Mouse (Mus musculus) heart, embryonic 13.5 days (tissue): Measurements from ENCODE around the gene Ccl27a. TPM values are rescaled to one million over a fixed set of nuclear protein-coding genes. Genes with fewer than 3 reads are reported as not detected.

Experiments used
- ATAC-seq: fragments of 200-750 bp; cut with Nextera tagmentation; 2 replicates; pipeline ENCODE4 v1.8.0; 2017; ENCODE audit warnings: moderate TSS enrichment; ENCODE audit not compliant: insufficient number of reproducible peaks, low FRiP score, low TSS enrichment; ENCODE audit errors: extremely low read depth
- H3K27ac ChIP-seq: fragments of 300-500 bp; sonication (generic); replicated peaks from 2 replicates; pipeline ENCODE4 v1.5.1; 2015; ENCODE audit warnings: moderate library complexity, mild to moderate bottlenecking, inconsistent platforms
- H3K27me3 ChIP-seq: fragments of 300-500 bp; sonication (generic); replicated peaks from 2 replicates; pipeline ENCODE4 v1.6.1; 2015; ENCODE audit warnings: mild to moderate bottlenecking, inconsistent platforms
- H3K36me3 ChIP-seq: fragments of 300-500 bp; sonication (generic); 2 replicates; pipeline ENCODE4 v1.6.1; 2015; ENCODE audit warnings: mild to moderate bottlenecking, inconsistent platforms
- H3K4me1 ChIP-seq: fragments of 300-500 bp; sonication (generic); 2 replicates; pipeline ENCODE4 v1.6.1; 2015; ENCODE audit warnings: inconsistent platforms
- H3K4me2 ChIP-seq: fragments of 300-500 bp; sonication (generic); 2 replicates; pipeline ENCODE4 v1.6.1; 2015; ENCODE audit warnings: inconsistent platforms, mild to moderate bottlenecking, moderate library complexity
- H3K4me3 ChIP-seq: fragments of 300-500 bp; sonication (generic); 2 replicates; pipeline ENCODE4 v1.5.1; 2015; ENCODE audit warnings: moderate library complexity, mild to moderate bottlenecking, inconsistent platforms
- H3K9ac ChIP-seq: fragments of 300-500 bp; sonication (generic); 2 replicates; pipeline ENCODE4 v1.6.1; 2015; ENCODE audit warnings: inconsistent platforms, mild to moderate bottlenecking, moderate library complexity
- H3K9me3 ChIP-seq: fragments of 300-500 bp; sonication (generic); 2 replicates; pipeline ENCODE4 v1.6.1; 2016; ENCODE audit warnings: inconsistent platforms
- WGBS: fragments of 180-500 bp; shearing (Covaris S2); methylation state at CpG from one replicate; pipeline ENCODE4 v1.1.7; 2015; ENCODE audit warnings: mixed read lengths; 5-methylcytosine and 5-hydroxymethylcytosine counted together
- polyA plus RNA-seq: library from polyadenylated mRNA; unstranded; fragments of >200 nt; fragmentation: Nextera tagmentation; extraction: Ambion mirVana; gene quantifications from 2 replicates; pipeline ENCODE4 v1.2.1, GENCODE M21; 2015

The Ccl27a gene
- polyA plus RNA-seq, 1 experiment from 2014 or later, result 44.5 TPM

GRCm38 (mm10) chr4:41762099-41762687, 11.9 kb downstream of the Ccl27a start:
- peak overlapping the region; percentile 98 for H3K27ac ChIP-seq

GRCm38 (mm10) chr4:41761680-41762079, 12.4 kb downstream of the Ccl27a start:
- peak overlapping the region; percentile 83 for H3K4me2 ChIP-seq
- ATAC-seq, result no peak
- H3K27ac ChIP-seq, result peak overlapping the region; percentile 98
- peaks cover 58% of the 10 kb centered on the region for H3K4me1 ChIP-seq
- peak overlapping the region; percentile 58 for H3K4me3 ChIP-seq
- peak overlapping the region; percentile 84 for H3K9ac ChIP-seq
- peaks cover 35% of the 10 kb centered on the region for H3K36me3 ChIP-seq
- H3K9me3 ChIP-seq, result no peaks in the 10 kb centered on the region
- H3K27me3 ChIP-seq, result no peaks in the 10 kb centered on the region

More at GRCm38 (mm10) chr4:41762099-41762687, 11.9 kb downstream of the Ccl27a start:
- peaks cover 35% of the 10 kb centered on the region for H3K36me3 ChIP-seq
- peak overlapping the region; percentile 58 for H3K4me3 ChIP-seq
- 37% methylated on average over 8 of the region's 8 CpGs for WGBS
- H3K9me3 ChIP-seq, result no peaks in the 10 kb centered on the region
- H3K4me2 ChIP-seq, result peak overlapping the region; percentile 83
- H3K9ac ChIP-seq, result peak overlapping the region; percentile 84
- ATAC-seq, result no peak
- no peaks in the 10 kb centered on the region for H3K27me3 ChIP-seq
- peaks cover 53% of the 10 kb centered on the region for H3K4me1 ChIP-seq

- ATAC-seq, result no peak; the same call in 1 of the 2 replicates
- Histone ChIP-seq H3K36me3 (peaks cover 29% of the 10 kb centered on the region), H3K4me1 (peaks cover 63% of the 10 kb centered on the region), H3K4me2 (peak overlapping the region; percentile 83), H3K4me3 (peak overlapping the region; percentile 58), H3K9me3 (no peaks in the 10 kb centered on the region), H3K9ac (peak overlapping the region; percentile 84), H3K27me3 (no peaks in the 10 kb centered on the region), H3K27ac (peak overlapping the region; percentile 98)
- 67% methylated on average over 4 of the region's 4 CpGs for WGBS
Observed at GRCm38 (mm10) chr4:41760911-41761310, 13.1 kb downstream of the Ccl27a start.

- peak overlapping the region; percentile 84 for H3K9ac ChIP-seq
- 2% methylated on average over 15 of the region's 15 CpGs for WGBS
- ATAC-seq, result peak; percentile 87
Observed at GRCm38 (mm10) chr4:41760288-41760721, 13.7 kb downstream of the Ccl27a start.

GRCm38 (mm10) chr4:41759656-41760287, 14.3 kb downstream of the Ccl27a start:
- 15% methylated on average over 6 of the region's 6 CpGs for WGBS

More at GRCm38 (mm10) chr4:41760288-41760721, 13.7 kb downstream of the Ccl27a start:
- Histone ChIP-seq H3K4me3 (peak overlapping the region; percentile 58), H3K9me3 (no peaks in the 10 kb centered on the region), H3K4me2 (peak overlapping the region; percentile 83), H3K4me1 (peaks cover 63% of the 10 kb centered on the region), H3K27ac (peak overlapping the region; percentile 98), H3K27me3 (no peaks in the 10 kb centered on the region), H3K36me3 (peaks cover 24% of the 10 kb centered on the region)

GRCm38 (mm10) chr4:41759206-41759605, 14.8 kb downstream of the Ccl27a start:
- Histone ChIP-seq H3K27me3 (no peaks in the 10 kb centered on the region), H3K4me3 (no peak overlapping the region), H3K36me3 (peaks cover 24% of the 10 kb centered on the region), H3K4me1 (peaks cover 72% of the 10 kb centered on the region), H3K9me3 (no peaks in the 10 kb centered on the region), H3K9ac (peak overlapping the region; percentile 84), H3K27ac (peak overlapping the region; percentile 98), H3K4me2 (peak overlapping the region; percentile 83)
- WGBS, result 45% methylated on average over 9 of the region's 9 CpGs
- no peak for ATAC-seq

More at GRCm38 (mm10) chr4:41759656-41760287, 14.3 kb downstream of the Ccl27a start:
- Histone ChIP-seq H3K9ac (peak overlapping the region; percentile 84), H3K27ac (peak overlapping the region; percentile 98), H3K9me3 (no peaks in the 10 kb centered on the region), H3K4me3 (peak overlapping the region; percentile 58), H3K4me2 (peak overlapping the region; percentile 83), H3K4me1 (peaks cover 66% of the 10 kb centered on the region), H3K36me3 (peaks cover 24% of the 10 kb centered on the region), H3K27me3 (no peaks in the 10 kb centered on the region)
- peak; percentile 1; the same call in 1 of the 2 replicates for ATAC-seq

- 90% methylated on average over 4 of the region's 4 CpGs for WGBS
- ATAC-seq, result no peak
- no peak overlapping the region for H3K4me2 ChIP-seq
- no peak overlapping the region for H3K4me3 ChIP-seq
- no peak overlapping the region for H3K9ac ChIP-seq
- H3K4me1 ChIP-seq, result peaks cover 70% of the 10 kb centered on the region
- H3K27ac ChIP-seq, result peak overlapping the region; percentile 98
- peaks cover 24% of the 10 kb centered on the region for H3K36me3 ChIP-seq
- H3K9me3 ChIP-seq, result no peaks in the 10 kb centered on the region
- no peaks in the 10 kb centered on the region for H3K27me3 ChIP-seq
Observed at GRCm38 (mm10) chr4:41758701-41759100, 15.3 kb downstream of the Ccl27a start.

GRCm38 (mm10) chr4:41758021-41758420, 16.0 kb downstream of the Ccl27a start:
- Histone ChIP-seq H3K27me3 (no peaks in the 10 kb centered on the region), H3K4me3 (no peak overlapping the region), H3K4me2 (no peak overlapping the region), H3K36me3 (peaks cover 24% of the 10 kb centered on the region), H3K9ac (peak overlapping the region; percentile 4; the same call in 1 of the 2 replicates), H3K27ac (no peak overlapping the region), H3K9me3 (no peaks in the 10 kb centered on the region), H3K4me1 (peaks cover 66% of the 10 kb centered on the region)
- ATAC-seq, result no peak
- WGBS, result 81% methylated on average over 11 of the region's 11 CpGs

- 82% methylated on average over 13 of the region's 13 CpGs for WGBS
- peaks cover 59% of the 10 kb centered on the region for H3K4me1 ChIP-seq
- H3K27ac ChIP-seq, result no peak overlapping the region
- no peak overlapping the region for H3K4me3 ChIP-seq
- no peak for ATAC-seq
- no peak overlapping the region for H3K9ac ChIP-seq
- no peaks in the 10 kb centered on the region for H3K27me3 ChIP-seq
- peaks cover 24% of the 10 kb centered on the region for H3K36me3 ChIP-seq
- no peak overlapping the region for H3K4me2 ChIP-seq
- H3K9me3 ChIP-seq, result no peaks in the 10 kb centered on the region
Observed at GRCm38 (mm10) chr4:41757321-41757720, 16.7 kb downstream of the Ccl27a start.

- WGBS, result 66% methylated on average over 8 of the region's 8 CpGs
- H3K4me3 ChIP-seq, result peak overlapping the region; percentile 76
- H3K9me3 ChIP-seq, result no peaks in the 10 kb centered on the region
- peaks cover 50% of the 10 kb centered on the region for H3K4me1 ChIP-seq
- H3K36me3 ChIP-seq, result peaks cover 24% of the 10 kb centered on the region
- H3K27me3 ChIP-seq, result no peaks in the 10 kb centered on the region
- peak overlapping the region; percentile 78 for H3K4me2 ChIP-seq
- peak overlapping the region; percentile 94 for H3K27ac ChIP-seq
- peak overlapping the region; percentile 87 for H3K9ac ChIP-seq
- ATAC-seq, result no peak
Observed at GRCm38 (mm10) chr4:41756440-41756839, 17.6 kb downstream of the Ccl27a start.

- no peaks in the 10 kb centered on the region for H3K9me3 ChIP-seq
- peaks cover 42% of the 10 kb centered on the region for H3K4me1 ChIP-seq
- no peaks in the 10 kb centered on the region for H3K27me3 ChIP-seq
- under 1% methylated on average over 57 of the region's 57 CpGs for WGBS
- H3K4me2 ChIP-seq, result peak within 1 kb of the TSS; percentile 78
- H3K9ac ChIP-seq, result peak within 1 kb of the TSS; percentile 87
- H3K27ac ChIP-seq, result peak within 1 kb of the TSS; percentile 94
- peaks cover 24% of the 10 kb centered on the region for H3K36me3 ChIP-seq
- H3K4me3 ChIP-seq, result peak within 1 kb of the TSS; percentile 76
- peak; percentile 69 for ATAC-seq
Observed at GRCm38 (mm10) chr4:41755338-41756305, 18.4 kb downstream of the Ccl27a start, which contains the start of gene Sigmar1. Gene Sigmar1, minus strand, starts transcription at chr4:41756157.
